Mouse (Mus musculus) stomach, postnatal 0 days (tissue): ENCODE measurements around the gene Apbb1ip. TPM values are rescaled to one million over a fixed set of nuclear protein-coding genes. Genes with fewer than 3 reads are reported as not detected.

Source experiments
- ATAC-seq: fragments of 200-750 bp; cut with Nextera tagmentation; 2 replicates; pipeline ENCODE4 v1.8.0; 2017; ENCODE audit not compliant: low FRiP score, low TSS enrichment
- DNase-seq: peaks from one replicate; pipeline ENCODE4 v3.0.0-alpha.2; 2016; ENCODE audit warnings: low spot score
- H3K27ac ChIP-seq: fragments of 300-500 bp; sonication (generic); replicated peaks from 2 replicates; pipeline ENCODE4 v1.5.1; 2014; ENCODE audit warnings: mild to moderate bottlenecking, control low read depth
- H3K27me3 ChIP-seq: fragments of 300-500 bp; sonication (generic); 2 replicates; pipeline ENCODE4 v1.6.1; 2014; ENCODE audit warnings: low read length; ENCODE audit not compliant: control insufficient read depth, insufficient read depth
- H3K36me3 ChIP-seq: fragments of 300-500 bp; sonication (generic); 2 replicates; pipeline ENCODE4 v1.6.1; 2014; ENCODE audit warnings: low read length, mixed read lengths; ENCODE audit not compliant: control insufficient read depth, insufficient read depth
- H3K4me1 ChIP-seq: fragments of 300-500 bp; sonication (generic); replicated peaks from 2 replicates; pipeline ENCODE4 v1.6.1; 2014; ENCODE audit warnings: antibody characterized with exemption; ENCODE audit not compliant: control insufficient read depth, insufficient read depth
- H3K4me2 ChIP-seq: fragments of 300-500 bp; sonication (generic); replicated peaks from 2 replicates; pipeline ENCODE4 v1.6.1; 2014; ENCODE audit warnings: low read depth, mild to moderate bottlenecking, control low read depth, moderate library complexity
- H3K4me3 ChIP-seq: fragments of 300-500 bp; sonication (generic); 2 replicates; pipeline ENCODE4 v1.5.1; 2014; ENCODE audit warnings: low read depth, low read length, control low read depth
- H3K9ac ChIP-seq: fragments of 300-500 bp; sonication (generic); 2 replicates; pipeline ENCODE4 v1.6.1; 2014; ENCODE audit warnings: mild to moderate bottlenecking, low read length, control low read depth, mixed read lengths
- H3K9me3 ChIP-seq: fragments of 300-500 bp; sonication (generic); 2 replicates; pipeline ENCODE4 v1.6.1; 2016; ENCODE audit warnings: low read length; ENCODE audit not compliant: control insufficient read depth
- CTCF ChIP-seq: IDR thresholded peaks from 2 replicates; pipeline ENCODE4 v1.5.1; 2016; ENCODE audit warnings: antibody characterized with exemption, low read depth, mild to moderate bottlenecking, moderate library complexity
- EP300 ChIP-seq: optimal IDR thresholded peaks from 2 replicates; pipeline ENCODE3; 2016; ENCODE audit warnings: antibody characterized with exemption
- WGBS: fragments of 180-500 bp; shearing (Covaris S2); extraction: QIAGEN DNeasy Blood & Tissue Kit; methylation state at CpG from one replicate; pipeline ENCODE4 v1.1.7; 2014; 5-methylcytosine and 5-hydroxymethylcytosine counted together
- polyA plus RNA-seq: library from polyadenylated mRNA; unstranded; fragments of >200 nt; fragmentation: Nextera tagmentation; extraction: Ambion mirVana; gene quantifications from 2 replicates; pipeline ENCODE4 v1.2.1, GENCODE M21; 2015

Apbb1ip gene
- polyA plus RNA-seq, 1 experiment from 2014 or later: 1.5 TPM

DNA sequence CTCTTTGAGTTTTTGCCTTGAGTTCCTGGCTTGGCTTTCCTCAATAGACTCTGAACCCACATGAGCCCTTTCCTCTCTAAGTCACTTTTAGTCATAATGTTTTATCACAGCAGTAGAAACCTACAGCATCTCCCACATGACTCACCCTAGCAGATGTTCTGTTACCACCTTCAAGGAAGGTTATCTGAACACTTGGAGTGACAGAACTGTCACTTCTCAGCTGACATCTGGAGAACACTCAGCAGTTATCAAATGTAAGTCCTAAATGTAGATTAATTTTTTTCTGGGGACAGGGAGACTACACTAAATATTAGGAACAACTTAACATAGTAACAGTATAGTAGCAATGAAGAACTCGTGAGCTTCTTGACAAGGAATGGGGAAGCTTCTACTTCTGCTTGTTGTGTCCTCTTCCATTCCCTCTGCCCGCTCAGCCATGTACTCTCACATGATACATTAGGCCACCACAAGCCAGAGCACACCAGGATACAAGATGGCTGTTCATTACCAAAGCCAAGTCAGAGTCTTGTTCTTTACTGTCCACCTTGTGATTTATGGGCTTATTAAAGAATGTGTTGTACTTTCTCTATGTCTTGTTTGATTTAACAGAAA lies 25.6 kb downstream of the Apbb1ip start:
- no peak for DNase-seq
- 66% methylated on average over 2 of the region's 2 CpGs for WGBS

DNA sequence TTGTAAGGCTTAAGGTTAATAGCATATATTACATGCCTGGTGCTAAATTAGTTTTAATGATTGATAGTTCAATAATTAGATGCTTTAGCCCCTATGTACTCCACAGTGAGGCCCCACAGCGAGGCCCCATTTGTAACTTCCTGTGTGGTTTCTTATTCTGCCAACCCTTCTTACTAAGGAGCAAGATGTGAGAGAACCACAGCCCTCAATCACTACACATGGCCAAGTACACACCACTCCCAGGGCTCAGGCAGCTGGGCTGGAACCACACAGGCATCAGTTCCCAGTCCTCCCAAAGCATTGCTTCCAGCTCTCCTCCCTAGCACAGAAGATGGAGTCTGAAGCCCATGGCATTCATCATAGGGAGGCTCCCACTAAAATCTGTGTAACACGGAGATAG lies 31.7 kb downstream of the Apbb1ip start:
- Histone ChIP-seq H3K9ac (no peak overlapping the region), H3K27ac (no peak overlapping the region), H3K4me1 (no peaks in the 10 kb centered on the region), H3K9me3 (no peaks in the 10 kb centered on the region), H3K4me3 (no peak overlapping the region), H3K36me3 (no peaks in the 10 kb centered on the region), H3K27me3 (no peaks in the 10 kb centered on the region), H3K4me2 (no peak overlapping the region)
- ATAC-seq (no peak), DNase-seq (no peak)
- TF ChIP-seq CTCF (no peak), EP300 (no peak)
- WGBS: 75% methylated on average over 2 of the region's 2 CpGs

More for the DNA sequence above, 25.6 kb downstream of the Apbb1ip start:
- Histone ChIP-seq H3K36me3 (no peaks in the 10 kb centered on the region), H3K4me1 (no peaks in the 10 kb centered on the region), H3K27me3 (no peaks in the 10 kb centered on the region), H3K9me3 (no peaks in the 10 kb centered on the region), H3K27ac (no peak overlapping the region), H3K9ac (no peak overlapping the region), H3K4me3 (no peak overlapping the region), H3K4me2 (no peak overlapping the region)
- ATAC-seq: no peak
- TF ChIP-seq EP300 (no peak), CTCF (no peak)

- H3K4me1 ChIP-seq: no peaks in the 10 kb centered on the region
- DNase-seq (no peak), ATAC-seq (no peak)
- H3K9ac ChIP-seq: no peak overlapping the region
- no peaks in the 10 kb centered on the region for H3K9me3 ChIP-seq
- H3K36me3 ChIP-seq: no peaks in the 10 kb centered on the region
- no peak for TF ChIP-seq EP300
- TF ChIP-seq CTCF: no peak
- no peak overlapping the region for H3K4me2 ChIP-seq
- no peaks in the 10 kb centered on the region for H3K27me3 ChIP-seq
- no peak overlapping the region for H3K27ac ChIP-seq
- H3K4me3 ChIP-seq: no peak overlapping the region
- 81% methylated on average over 1 of the region's 1 CpGs for WGBS
These were observed 32.7 kb downstream of the Apbb1ip start for GRCm38 (mm10) chr2:22806576-22806975.

DNA sequence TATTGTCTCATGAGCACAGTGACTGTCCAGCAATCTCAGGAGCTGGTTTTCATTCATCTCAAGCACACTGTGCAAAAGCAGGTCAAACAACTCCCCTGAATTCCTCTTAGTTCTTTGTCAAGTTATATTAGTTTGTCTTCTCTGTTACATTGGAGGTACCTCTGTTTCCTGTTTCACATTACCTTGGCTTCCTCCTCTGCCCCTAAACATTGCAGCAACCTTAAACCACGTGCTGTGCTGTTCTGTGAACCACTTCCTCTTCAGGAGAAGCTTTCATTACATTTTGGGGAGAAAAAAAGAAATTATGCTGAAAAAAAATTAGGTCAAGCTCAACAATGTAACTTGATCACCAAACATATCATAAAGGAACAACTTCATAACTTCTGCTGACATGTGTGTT lies 33.4 kb downstream of the Apbb1ip start:
- no peak for ATAC-seq
- Histone ChIP-seq H3K4me1 (no peaks in the 10 kb centered on the region), H3K4me3 (no peak overlapping the region), H3K9ac (no peak overlapping the region), H3K27ac (no peak overlapping the region), H3K36me3 (no peaks in the 10 kb centered on the region), H3K4me2 (no peak overlapping the region), H3K9me3 (no peaks in the 10 kb centered on the region), H3K27me3 (no peaks in the 10 kb centered on the region)
- DNase-seq: no peak
- WGBS: 30% methylated on average over 1 of the region's 1 CpGs
- TF ChIP-seq EP300 (no peak), CTCF (no peak)

DNA sequence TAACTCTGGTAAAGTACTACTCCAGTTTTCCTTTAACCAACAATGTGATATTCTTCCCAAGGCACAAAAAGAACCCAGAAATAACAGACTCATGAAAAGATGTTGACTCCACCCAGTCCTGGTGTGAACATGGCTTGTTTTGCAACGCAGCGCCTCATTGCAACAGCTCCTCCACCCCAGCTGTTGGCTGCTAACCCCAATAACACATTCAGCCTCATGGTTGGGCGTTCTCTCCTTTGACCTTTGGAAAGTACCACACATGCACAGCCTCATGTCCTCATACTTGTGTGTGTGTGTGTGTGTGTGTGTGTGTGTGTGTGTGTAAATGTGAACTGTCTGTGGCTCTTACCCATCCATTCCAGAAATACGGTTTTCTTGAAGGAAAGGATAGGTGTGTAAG lies 37.0 kb downstream of the Apbb1ip start:
- DNase-seq (no peak), ATAC-seq (no peak)
- Histone ChIP-seq H3K4me2 (no peak overlapping the region), H3K9me3 (no peaks in the 10 kb centered on the region), H3K36me3 (no peaks in the 10 kb centered on the region), H3K27me3 (no peaks in the 10 kb centered on the region), H3K27ac (no peak overlapping the region), H3K4me3 (no peak overlapping the region), H3K9ac (no peak overlapping the region), H3K4me1 (no peaks in the 10 kb centered on the region)
- no peak for TF ChIP-seq CTCF
- no peak for TF ChIP-seq EP300
- WGBS: 86% methylated on average over 4 of the region's 4 CpGs

DNA sequence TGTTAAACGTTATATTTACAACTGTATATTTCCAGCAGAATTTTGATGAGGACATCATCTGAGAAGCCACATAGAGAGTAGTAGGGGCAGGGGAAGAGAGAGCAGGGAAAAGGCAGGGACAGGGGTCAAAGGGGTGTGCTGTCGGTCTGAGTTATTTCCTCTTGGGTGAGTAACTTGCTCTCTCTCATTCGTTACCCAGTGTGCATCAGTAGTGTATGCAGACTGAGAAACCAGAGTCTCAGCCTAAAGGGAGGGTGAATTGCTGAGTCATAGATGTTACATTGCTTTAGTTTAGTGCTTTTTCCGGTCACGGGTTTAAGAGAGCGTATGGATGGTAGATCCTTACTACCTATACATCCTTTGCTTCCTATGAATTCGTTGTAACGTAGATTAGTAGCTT lies 37.6 kb downstream of the Apbb1ip start:
- no peak overlapping the region for H3K9ac ChIP-seq
- H3K9me3 ChIP-seq: no peaks in the 10 kb centered on the region
- WGBS: 82% methylated on average over 8 of the region's 8 CpGs
- DNase-seq (no peak), ATAC-seq (no peak)
- no peaks in the 10 kb centered on the region for H3K4me1 ChIP-seq
- H3K36me3 ChIP-seq: no peaks in the 10 kb centered on the region
- no peak overlapping the region for H3K4me2 ChIP-seq
- H3K27me3 ChIP-seq: no peaks in the 10 kb centered on the region
- H3K27ac ChIP-seq: no peak overlapping the region
- no peak overlapping the region for H3K4me3 ChIP-seq
- no peak for TF ChIP-seq EP300
- TF ChIP-seq CTCF: no peak
